Mouse (Mus musculus): ENCODE data around the gene Ces1b. TPM values are rescaled to one million over a fixed set of nuclear protein-coding genes. Genes with fewer than 3 reads are reported as not detected.
A peak's percentile ranks its signal among the peaks of the same experiment; 100 is the strongest.

The Ces1b gene
- total RNA-seq, 2 experiments from 2014 or later = not detected

DNA sequence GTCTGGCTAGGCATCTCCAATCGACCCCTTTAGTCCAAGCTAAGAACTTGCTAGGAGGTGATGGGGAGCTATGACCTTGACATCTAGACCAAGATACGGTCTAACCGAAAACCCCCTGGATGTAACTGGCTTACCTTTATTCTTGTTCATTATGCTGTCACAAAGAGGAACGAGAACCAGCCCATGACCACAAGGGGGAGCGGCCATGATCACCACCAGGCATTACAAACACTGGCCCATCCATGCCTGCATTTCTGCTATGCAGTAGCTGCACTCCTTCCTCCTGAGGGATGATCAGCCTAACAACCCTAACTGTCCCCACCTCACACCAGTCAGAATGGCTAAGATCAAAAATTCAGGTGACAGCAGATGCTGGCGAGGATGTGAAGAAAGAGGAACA, 67.6 kb downstream of the Ces1b start:
- ATAC-seq (replicated peaks; ENCODE audit: low FRiP score, low TSS enrichment, poor library complexity, severe bottlenecking) = no peak

DNA sequence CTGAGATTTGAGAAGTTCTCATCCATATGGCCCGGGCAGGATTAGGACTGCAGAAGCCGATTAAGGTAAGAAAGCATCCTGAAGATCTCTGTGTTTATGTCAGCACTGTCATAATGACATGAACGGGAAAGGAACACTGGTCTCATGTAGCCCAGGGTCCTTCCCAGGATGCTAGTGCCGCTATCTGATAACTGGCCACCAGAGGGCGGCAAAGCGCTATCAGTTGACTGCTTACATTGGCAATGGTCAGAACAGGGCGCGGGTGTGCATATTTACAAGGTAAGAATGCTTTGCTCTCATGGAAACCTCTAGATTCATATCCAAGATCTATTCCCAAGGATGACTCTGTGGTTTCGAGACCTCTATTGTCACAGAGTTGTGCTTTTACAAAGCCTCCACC, 68.4 kb downstream of the Ces1b start:
- ATAC-seq (replicated peaks; ENCODE audit: low FRiP score, low TSS enrichment, poor library complexity, severe bottlenecking) = peak; percentile 91

DNA sequence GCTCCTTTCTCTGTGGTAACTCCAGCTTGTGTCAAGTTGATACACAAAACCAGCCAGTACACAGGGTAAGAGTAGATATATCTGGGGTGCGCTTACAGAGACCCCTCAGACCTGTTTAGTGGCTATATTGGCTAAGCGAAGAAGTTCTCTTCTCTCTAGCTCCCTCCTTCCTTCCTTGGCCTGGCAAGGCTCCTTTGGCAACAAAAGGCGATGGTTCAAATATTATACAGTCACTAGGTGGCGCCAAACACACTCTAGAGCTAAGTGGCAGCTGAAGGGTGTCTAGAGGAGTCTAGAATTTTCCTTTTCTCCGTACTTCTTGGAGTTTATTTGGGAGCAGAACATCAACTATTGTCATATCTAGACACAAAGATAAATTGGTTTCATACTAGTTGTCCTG, 69.5 kb downstream of the Ces1b start:
- peak; percentile 85 for ATAC-seq (replicated peaks; ENCODE audit: low FRiP score, low TSS enrichment, poor library complexity, severe bottlenecking)

Other genes with a start within 250 kb of the Ces1b start
- 0.42 and 1.4 TPM in 2 replicates for gene Lpcat2, start 224.7 kb downstream of the Ces1b start, total RNA-seq (2014; fragmentation: Nextera tagmentation)
- 3.6 and 4.6 TPM in 2 replicates for gene Lpcat2, start 224.7 kb downstream of the Ces1b start, total RNA-seq (2017)
- not detected in 2 replicates for gene Capns2, start 178.6 kb downstream of the Ces1b start, total RNA-seq (2014; fragmentation: Nextera tagmentation)
- not detected in 2 replicates for gene Capns2, start 178.6 kb downstream of the Ces1b start, total RNA-seq (2017)
- not detected in 2 replicates for gene Slc6a2, start 119.9 kb downstream of the Ces1b start, total RNA-seq (2014; fragmentation: Nextera tagmentation)
- gene Slc6a2, start 119.9 kb downstream of the Ces1b start, total RNA-seq (2017) = not detected in 2 replicates
- gene Ces1a, start 31.8 kb downstream of the Ces1b start, total RNA-seq (2014; fragmentation: Nextera tagmentation) = not detected in 2 replicates
- gene Ces1a, start 31.8 kb downstream of the Ces1b start, total RNA-seq (2017) = not detected in 2 replicates
- not detected in 2 replicates for gene Ces1c, start 51.3 kb upstream of the Ces1b start, total RNA-seq (2014; fragmentation: Nextera tagmentation)
- not detected in 2 replicates for gene Ces1c, start 51.3 kb upstream of the Ces1b start, total RNA-seq (2017)
- gene Ces1d, start 117.8 kb upstream of the Ces1b start, total RNA-seq (2014; fragmentation: Nextera tagmentation) = not detected in 2 replicates
- not detected in 2 replicates for gene Ces1d, start 117.8 kb upstream of the Ces1b start, total RNA-seq (2017)
- not detected in 2 replicates for gene Ces1e, start 149.6 kb upstream of the Ces1b start, total RNA-seq (2014; fragmentation: Nextera tagmentation)
- gene Ces1e, start 149.6 kb upstream of the Ces1b start, total RNA-seq (2017) = not detected in 2 replicates
- not detected in 2 replicates for gene Ces1f, start 199.7 kb upstream of the Ces1b start, total RNA-seq (2014; fragmentation: Nextera tagmentation)
- not detected in 2 replicates for gene Ces1f, start 199.7 kb upstream of the Ces1b start, total RNA-seq (2017)

Data from megakaryocyte-erythroid progenitor cell, adult 5-6 weeks (primary cell).